Mouse (Mus musculus): ENCODE data around the gene Fyn.

Gene Fyn

DNA sequence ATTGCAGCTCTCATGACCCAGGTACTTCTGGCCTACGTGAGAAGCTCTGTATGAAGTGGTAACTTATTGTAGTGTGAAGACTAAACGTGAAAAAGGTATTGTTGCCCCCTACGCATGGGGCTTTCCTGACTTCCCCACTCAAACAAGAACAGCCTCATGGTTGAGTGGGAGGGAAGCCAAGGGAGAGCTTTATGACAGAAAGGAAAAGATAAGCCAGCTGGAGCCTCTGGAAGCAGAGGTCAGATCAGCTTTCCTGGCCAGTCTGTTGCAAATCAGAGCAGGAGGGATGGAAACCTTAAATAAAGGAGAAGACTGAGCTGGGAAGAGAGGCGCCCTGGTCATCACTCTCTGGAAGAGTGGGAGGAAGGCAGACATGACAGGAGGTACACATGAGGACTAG is 200.3 kb downstream of the Fyn start:
- in situ Hi-C loops (cut with MboI): no loop called here

DNA sequence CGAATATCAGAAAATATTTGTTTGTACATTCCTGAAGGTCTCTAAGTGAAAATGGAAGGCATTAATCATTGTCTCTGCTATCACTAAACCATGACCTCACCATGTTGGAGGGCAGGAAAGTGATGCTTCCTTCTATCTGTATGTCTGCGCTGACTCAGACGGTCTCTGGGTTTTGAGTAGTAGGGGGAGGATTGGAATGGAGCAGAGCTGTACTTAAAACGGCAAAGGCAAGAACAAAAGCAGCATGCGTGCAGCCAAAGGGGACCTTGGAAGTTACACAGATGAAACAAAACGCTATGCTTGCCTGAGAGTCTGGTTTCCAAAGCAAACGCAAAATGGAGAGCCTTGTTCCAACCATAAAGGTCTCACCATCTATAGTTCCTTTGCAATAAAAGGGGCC is 202.4 kb downstream of the Fyn start:
- in situ Hi-C loops (cut with MboI): no loop called here

DNA sequence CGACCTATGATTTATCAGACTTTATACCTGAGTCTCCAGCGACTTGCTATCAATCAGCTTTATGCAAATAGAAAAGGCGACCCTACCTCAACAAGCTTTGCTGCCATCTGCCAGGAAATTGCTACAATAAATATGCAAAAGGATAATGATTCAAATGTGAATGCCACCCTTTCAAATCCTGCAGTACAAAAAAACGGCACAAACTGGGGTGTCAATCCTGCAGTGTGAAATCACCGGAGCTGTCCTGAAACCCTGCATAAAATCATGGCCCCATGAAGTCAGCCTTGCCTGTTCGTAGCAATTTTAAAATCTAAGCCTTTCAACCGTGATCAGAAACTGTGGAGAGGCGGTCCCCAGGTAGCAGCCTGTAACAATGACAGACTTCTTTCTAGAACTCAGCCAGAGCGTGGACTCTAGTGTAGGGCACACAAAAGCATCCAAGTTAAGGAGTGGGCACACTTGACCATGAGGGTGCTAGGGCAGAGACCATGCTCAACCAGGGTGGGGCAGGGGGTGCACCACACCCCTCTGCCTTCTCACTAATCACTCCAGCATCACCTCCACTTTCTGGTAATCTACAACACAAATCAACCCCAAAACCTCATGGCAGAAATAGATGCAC is 203.5 kb downstream of the Fyn start:
- in situ Hi-C loops (cut with MboI): no loop called here

DNA sequence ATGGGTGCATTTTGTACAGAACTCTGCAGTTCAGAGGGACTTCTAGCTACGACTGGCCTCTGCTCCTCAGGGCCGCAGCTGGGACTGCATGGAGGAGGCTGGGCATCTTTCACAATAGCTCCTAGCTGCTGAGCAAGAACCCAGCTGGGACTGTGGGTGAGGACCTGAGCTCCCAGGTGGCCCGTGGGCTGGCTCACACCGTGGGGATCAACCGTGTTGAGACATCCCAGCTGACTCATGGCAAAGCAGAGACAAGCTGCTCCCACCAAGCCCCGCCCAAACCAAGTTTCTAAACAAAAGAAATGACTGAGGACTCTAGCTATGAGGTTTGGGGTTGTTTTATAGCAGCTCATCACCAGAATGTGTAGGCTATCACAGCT is 204.0 kb downstream of the Fyn start:
- in situ Hi-C loops (cut with MboI): no loop called here

DNA sequence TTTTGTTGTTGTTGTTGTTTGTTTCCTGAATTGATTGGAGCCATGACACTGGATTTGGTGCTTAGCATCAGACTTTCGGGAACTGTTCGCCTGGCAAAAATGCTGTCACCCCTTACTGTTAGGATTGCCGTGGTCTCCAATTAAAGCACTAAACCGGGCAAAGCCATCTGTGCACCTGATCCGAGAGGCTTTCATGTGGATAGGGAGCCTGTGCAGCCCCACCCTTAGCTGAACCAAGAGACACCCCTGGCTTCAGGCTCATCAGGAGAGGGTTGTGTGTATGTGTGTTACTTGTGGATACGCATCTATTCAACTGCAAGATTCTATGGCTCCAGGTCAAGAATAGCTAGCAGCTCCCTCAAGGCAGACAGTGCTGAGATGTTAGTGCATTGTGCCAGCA is 207.8 kb downstream of the Fyn start:
- in situ Hi-C loops (cut with MboI): no loop called here

DNA sequence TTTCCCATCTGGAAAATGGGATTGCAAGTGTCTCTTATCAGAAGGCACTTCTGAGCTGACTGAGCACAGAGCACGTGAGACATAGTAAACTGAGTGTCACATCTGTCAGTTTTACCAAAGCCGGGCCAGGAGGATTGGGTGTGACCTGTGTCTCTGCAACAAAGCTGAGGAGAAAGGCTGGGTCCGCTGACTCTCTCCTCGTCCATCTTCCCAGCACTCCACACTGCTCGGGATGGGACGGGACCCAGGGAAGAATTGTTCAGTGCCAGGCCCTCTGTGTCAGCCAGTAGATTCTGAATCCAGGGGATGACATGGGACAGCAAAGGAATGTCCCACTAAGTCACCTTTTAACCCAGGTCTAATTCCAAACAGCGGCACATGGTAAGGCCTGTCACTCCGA is 211.8 kb downstream of the Fyn start:
- in situ Hi-C loops (cut with MboI): no loop called here

DNA sequence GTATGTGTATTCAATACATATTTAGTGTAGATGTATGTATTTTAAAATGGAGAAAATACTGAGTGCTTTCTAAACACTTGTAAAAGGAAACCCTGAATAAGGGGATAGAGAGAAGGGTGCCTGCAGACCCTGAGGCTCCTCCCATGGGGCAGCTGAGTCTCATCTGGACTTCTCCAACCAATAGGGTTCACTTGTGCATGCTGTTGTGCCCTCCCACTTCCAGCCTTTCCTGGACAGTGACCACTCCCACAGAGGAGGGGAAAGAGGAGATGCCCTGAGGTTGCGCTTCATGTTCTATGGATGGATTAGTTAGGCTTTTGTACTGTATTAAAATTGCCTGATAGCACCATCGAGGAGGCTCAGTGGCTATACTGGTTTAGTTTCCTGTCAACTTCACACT is 213.7 kb downstream of the Fyn start:
- in situ Hi-C loops (cut with MboI): no loop called here

DNA sequence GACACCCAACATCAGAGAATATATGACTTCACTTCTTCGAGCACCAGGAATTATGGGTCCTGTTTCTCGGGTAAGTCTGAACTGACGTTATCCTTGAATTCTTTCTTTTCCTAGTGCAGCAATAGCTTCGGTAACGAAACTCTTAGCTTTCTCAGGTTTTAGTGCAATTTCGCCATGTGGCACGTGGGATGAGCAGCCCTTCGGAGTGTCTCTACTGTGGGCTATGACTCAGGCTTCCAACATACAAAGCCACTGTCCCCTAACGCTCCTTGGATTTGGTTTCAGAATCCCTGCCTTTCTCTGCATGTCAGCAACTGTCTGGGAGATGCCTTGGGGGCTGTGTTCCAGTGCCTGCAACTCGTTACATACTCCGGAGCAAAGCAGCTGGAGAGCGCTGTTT is 215.1 kb downstream of the Fyn start:
- in situ Hi-C loops (cut with MboI): no loop called here

DNA sequence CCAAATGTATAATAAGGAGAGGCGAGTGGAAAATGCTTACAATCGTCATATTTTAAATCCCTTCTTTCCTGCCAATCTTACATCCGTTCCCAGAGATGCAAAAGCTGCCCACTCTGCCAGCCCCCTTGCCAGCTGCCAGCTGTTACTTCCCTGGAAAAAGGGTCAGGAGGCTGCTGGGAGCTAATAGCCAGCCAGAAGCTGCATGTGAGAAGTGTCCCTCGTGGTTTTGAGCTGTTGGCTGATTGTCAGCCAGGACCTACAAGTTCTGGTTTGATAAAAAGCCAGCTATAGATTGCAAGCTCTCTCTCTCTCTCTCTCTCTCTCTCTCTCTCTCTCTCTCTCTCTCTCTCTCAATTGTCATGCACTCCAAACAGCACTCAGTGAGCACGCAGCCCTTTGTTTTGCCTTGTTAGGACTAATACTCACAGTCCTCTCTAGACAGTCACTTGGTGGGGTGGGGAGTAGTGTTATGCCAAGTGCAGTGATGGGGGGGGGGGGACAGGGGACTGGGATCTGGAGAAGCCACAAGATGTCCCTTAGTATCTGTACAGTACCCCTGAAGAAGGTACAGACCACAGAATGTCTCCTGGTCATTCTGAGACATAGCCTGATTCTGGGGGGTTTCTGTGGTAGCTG is 218.8 kb downstream of the Fyn start:
- in situ Hi-C loops (cut with MboI): no loop called here

DNA sequence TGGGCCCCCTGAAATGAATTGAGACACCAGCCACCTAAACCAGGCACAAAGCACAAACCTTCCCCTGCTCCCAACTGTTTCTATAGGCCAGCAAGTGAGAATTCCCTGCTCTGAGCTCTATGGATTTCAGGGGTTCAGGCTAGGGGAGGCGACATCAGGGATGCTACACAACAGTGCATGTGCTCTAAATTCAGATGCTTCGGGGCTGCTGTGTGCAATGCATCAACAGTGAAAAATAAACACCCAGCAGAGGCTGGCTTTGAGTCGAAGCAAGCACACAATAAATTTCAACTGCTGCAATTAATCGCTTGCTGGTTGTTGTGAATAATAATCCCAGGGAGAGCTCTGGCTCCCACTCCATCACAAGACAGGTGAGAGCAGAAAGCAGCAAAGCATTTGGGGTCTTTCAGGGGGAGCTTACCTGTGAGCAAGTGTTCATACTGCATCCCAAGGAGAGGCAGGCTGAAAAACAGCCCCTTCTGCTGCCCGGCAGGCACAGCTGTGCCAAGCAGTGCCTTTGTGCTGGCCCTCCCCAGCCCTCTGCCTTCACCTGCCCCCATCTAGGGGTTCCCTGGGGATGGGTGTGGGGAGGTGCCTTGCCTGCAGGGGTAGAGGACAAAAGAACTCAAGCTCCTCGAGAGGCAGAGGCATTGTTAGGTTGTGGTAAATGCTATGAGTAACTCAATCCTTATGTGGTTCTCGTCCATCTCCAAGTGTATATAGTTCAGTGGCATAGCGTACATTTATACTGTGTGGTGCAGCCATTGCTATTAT is 219.5 kb downstream of the Fyn start:
- in situ Hi-C loops (cut with MboI): no loop called here

DNA sequence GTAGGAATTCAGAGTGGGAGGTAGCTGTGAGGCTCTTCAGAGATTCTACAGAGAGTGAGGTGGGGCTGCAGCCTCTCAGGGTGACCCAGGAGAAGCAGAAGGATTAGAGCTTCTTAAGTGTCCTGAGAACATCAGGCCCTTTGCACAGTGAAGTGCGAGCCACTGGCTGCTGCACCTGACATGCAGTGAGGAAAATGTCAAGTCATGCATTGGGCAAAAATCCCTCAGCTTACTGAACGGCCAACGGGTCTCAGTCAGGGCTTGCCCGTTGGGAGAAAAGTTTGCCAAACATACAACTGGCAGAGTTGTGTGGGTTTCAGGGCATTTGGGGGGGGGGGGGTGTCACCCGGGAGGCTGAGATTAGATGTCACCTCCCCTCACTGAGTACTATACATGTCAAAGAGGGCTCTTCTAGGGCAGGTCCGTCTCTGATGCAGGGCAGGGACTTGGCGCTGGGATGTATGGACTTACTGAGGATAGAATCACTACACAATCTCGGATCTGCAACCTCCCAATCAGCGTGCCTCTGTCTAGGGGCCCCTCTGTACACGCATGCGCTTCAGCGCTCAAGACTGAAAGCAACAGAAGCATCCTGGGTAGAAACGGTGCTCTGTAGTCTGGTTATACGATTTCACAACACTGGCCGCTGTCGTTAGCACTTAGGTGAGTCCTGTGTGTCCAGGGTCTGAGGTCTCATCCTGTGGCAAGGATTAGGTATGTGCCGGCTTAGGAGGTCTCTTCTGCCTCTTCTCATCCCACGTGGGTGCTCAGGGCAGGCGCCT is 221.3 kb downstream of the Fyn start:
- in situ Hi-C loops (cut with MboI): no loop called here

DNA sequence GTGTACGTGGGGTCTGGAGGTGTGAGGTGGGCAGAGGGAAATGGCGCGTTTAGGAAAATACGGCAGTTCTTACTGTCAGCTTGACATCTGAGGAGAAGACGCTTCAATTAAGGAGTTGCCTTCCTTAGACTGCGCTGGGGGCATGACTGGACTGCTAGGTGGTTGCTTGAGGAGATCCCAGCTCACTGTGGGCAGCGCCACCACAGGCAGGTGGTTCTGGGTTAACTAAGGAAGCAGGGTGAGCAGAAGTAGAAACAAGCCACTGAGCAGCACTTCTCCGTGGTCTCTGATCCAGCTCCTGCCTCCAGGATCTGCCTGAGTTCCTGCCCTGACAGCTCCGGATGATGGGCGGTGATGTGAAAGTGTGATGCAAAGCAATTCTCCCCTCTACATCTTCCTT is 222.0 kb downstream of the Fyn start:
- in situ Hi-C loops (cut with MboI): no loop called here

DNA sequence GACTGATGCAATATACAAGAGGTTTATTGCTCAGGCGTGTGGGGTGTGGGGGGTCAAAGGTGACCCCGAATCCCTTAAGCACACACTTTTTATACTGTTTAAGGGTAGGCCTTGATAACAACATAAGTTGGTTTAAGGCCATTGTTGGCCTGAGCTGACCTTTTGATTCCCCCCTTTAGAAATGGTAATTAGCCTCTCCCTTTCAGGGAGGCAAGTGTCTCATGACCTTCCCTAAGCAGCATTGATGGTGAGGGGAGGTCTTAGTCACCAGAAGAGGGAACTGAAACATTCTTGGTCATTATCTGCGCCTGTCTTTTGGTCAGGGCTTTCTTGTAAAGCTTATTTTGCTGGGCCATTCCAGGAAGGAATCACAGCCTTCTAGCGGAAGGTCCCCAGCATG is 223.8 kb downstream of the Fyn start:
- in situ Hi-C loops (cut with MboI): no loop called here

DNA sequence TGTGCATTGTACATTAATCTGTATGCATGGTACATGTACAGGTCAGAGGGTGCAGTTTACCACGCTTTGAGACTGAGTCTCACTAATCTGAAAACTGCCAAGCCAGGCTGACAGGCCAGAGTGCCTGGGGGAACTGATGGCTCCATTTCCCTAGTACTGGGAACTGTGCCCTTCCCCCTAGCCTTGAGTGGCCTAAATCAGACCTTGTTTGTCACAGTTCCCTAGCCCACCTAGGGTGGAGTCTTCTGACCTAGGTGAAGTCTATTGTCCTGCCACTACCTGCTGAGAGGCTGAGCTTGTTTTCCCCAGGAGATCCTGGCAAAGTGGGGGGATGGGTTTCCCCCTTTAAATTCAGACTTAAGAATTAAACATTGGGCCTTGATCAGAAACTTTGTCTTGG is 226.1 kb downstream of the Fyn start:
- in situ Hi-C loops (cut with MboI): no loop called here

DNA sequence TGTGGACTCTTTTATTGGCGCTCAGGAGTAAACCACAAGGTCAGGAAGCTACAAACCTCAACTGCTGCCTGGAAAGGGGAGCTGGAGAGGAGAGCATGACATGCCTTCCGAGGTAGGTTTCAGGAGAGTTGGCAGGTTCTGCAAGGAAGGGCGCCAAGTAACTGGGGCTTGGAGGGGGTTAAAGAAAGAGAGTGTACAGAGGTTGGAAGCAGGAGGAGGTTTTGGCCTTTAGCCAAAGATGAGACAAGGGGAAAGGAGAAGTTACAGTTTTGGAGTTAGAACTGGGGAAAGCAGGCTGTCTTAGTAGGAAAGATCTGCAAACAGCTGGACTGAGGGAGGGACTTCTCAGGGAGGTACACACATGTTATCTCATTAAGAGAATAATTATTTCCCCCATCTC is 227.2 kb downstream of the Fyn start:
- in situ Hi-C loops (cut with MboI): no loop called here

DNA sequence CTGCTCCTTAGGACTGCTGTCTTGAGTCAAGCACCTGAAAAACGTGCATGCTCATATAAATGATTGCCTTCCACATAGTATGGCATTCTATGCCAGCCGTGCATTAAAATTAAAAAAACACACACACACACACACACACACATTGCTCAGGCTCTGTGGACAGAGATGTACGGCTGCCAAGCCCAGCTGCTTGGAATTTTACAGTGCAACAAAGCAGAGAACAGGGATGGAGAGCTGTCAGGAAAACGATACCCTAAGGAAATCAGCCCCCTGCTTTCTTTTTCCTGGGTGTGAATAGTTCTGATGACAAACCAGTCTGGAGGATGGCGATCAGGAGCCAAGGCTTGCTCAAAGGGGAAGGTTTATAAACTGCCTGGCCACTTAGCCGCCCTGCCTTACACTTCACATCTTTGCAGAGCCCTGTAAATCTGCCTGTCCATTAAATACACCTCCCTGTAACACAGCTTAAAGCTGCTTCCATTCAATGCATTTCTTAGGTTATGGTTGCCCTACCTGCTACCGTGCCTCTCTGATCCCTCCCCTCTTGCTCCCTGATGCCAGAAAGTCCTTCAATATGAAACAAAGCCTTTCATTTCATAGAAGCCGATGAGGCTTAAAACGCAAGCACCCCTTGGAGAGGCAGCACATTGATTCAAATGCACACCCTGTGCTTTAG is 228.6 kb downstream of the Fyn start:
- in situ Hi-C loops (cut with MboI): no loop called here

DNA sequence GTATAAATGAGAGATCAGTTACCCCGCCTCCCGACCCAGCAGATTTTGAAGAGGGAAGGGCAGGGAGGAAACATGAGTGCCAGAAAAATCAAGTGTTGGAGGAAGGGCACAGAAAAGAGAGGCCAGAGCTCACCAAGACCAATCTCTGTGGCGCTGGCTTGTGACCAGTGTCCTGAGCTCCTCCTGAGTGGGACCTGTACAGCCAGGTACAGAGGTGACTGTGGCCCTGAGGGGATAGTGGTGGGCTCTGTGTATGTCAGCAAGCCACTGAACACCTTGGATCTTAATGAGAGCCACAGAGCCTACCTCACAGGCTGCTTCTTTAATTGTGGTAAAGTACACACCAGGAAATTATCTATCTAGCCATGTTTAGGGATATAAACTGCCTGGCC is 229.1 kb downstream of the Fyn start:
- in situ Hi-C loops (cut with MboI): no loop called here

DNA sequence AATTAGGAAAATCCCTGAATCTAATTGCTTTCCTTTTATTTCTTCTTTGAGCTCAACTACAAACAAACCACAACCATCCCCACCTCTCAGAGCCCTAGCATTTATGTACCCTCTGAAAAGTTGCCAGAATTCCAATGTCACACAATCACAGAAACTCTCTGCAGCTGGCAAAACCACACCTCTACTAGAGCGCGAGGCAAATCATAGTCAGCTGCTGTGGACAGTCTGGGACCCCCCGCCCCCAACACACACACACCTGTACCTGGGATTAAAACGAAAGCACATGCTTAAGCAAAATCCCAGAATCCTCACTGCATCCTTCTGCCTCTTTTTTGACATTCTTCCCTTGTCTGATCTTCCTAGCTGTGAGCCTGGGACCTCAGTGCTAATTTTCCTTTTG is 230.9 kb downstream of the Fyn start:
- in situ Hi-C loops (cut with MboI): no loop called here

DNA sequence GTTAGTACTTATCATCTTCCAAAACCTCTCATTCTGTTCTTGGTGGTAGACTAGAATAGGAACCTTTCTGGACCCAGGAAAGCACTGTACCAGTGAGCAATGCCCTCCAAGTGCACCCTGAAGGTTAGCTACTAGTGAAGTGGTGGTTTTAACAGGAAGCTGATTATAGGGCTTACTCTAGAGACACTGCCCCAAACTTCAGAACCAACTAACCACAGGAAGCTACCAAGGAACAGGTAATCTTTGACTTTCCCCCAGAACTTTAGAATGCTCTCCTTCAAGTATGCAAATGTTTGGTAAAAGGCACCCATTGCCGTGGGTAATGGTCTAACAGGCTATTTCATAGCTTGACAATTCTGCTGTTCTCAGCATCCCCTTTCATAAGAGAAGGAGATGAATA is 231.5 kb downstream of the Fyn start:
- in situ Hi-C loops (cut with MboI): no loop called here

DNA sequence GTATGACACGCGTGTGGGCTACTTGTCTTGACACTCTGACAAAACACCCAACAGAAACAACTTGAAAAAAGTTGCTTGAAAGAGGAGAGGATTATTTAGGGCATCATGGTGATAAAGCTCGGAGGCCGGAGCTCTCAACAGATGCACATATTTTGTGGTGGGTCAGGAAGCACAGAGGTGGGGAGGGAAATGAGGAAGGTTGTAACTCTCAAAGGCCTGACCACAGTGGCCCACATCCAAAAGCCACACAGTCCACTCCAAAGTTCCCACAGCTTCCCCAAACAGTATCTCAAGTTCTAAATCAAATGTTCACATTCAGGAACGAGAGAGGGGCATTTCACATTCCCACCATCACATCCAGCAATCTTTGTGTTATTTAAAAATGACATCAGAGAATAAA is 232.4 kb downstream of the Fyn start:
- in situ Hi-C loops (cut with MboI): no loop called here

DNA sequence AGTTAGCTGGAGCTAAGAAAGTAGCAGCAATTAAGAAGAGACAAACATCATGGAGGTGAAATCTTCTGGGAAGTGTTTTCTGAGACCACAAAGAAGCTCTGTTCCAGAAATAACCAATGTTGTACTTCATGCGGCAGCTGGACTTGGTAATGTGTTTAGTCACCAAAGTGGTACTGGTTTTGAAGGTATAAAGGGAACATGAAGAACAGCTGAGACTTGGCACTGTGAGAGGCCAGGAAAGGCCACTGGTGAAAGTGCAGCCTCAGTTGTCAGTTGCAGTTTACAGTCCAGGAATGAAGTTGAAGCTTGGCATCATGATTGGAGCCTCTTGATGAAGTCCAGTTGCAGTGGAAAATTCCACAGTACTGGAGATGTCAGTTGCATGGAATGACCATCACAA is 237.8 kb downstream of the Fyn start:
- in situ Hi-C loops (cut with MboI): no loop called here

DNA sequence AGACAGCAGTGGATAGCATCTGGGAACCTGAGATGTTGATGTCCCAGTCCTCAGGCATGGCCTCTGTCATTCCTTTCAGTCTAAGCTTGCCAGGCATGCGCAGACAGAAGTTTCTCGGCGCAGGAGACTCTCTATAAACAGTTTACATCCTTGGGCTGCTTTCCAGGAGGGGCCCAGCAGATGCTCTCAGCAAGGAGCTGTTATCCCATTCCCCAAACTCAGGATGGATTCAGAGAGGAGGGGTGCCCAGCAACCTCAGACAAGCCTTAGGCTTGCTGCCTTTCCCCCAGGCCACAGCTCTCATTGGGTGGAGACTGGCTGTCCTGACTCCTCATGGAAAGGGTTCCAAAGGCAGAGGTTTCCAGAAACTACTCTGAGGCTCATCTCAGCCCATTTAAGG is 242.6 kb downstream of the Fyn start:
- in situ Hi-C loops (cut with MboI): no loop called here
